Mouse (Mus musculus) lung, postnatal 0 days (tissue): Measurements from ENCODE around the gene Ensa. TPM values are rescaled to one million over a fixed set of nuclear protein-coding genes. Genes with fewer than 3 reads are reported as not detected.

Experiments used
- ATAC-seq: fragments of 200-750 bp; cut with Nextera tagmentation; 2 replicates; pipeline ENCODE4 v1.8.0; 2017; ENCODE audit warnings: moderate library complexity
- DNase-seq: peaks from one replicate; pipeline ENCODE4 v3.0.0-alpha.2; 2016; ENCODE audit warnings: low spot score
- H3K27ac ChIP-seq: fragments of 300-500 bp; sonication (generic); 2 replicates; pipeline ENCODE4 v1.5.1; 2014; ENCODE audit warnings: antibody characterized with exemption, mild to moderate bottlenecking, low read length, mixed read lengths
- H3K27me3 ChIP-seq: fragments of 300-500 bp; sonication (generic); replicated peaks from 2 replicates; pipeline ENCODE4 v1.6.1; 2014; ENCODE audit warnings: low read length, mixed read lengths; ENCODE audit not compliant: insufficient read depth
- H3K36me3 ChIP-seq: fragments of 300-500 bp; sonication (generic); 2 replicates; pipeline ENCODE4 v1.6.1; 2014; ENCODE audit warnings: low read length, mixed read lengths; ENCODE audit not compliant: insufficient read depth
- H3K4me1 ChIP-seq: fragments of 300-500 bp; sonication (generic); 2 replicates; pipeline ENCODE4 v1.6.1; 2014; ENCODE audit warnings: antibody characterized with exemption, low read depth, low read length, mixed read lengths; ENCODE audit not compliant: insufficient read depth
- H3K4me2 ChIP-seq: fragments of 300-500 bp; sonication (generic); replicated peaks from 2 replicates; pipeline ENCODE4 v1.6.1; 2014; ENCODE audit warnings: low read depth, mild to moderate bottlenecking, low read length, moderate library complexity, mixed read lengths
- H3K4me3 ChIP-seq: fragments of 300-500 bp; sonication (generic); 2 replicates; pipeline ENCODE4 v1.5.1; 2014; ENCODE audit warnings: low read depth, low read length
- H3K9ac ChIP-seq: fragments of 300-500 bp; sonication (generic); replicated peaks from 2 replicates; pipeline ENCODE4 v1.6.1; 2014; ENCODE audit warnings: low read depth, mild to moderate bottlenecking
- H3K9me3 ChIP-seq: fragments of 300-500 bp; sonication (generic); 2 replicates; pipeline ENCODE4 v1.6.1; 2016; ENCODE audit warnings: low read length, mixed read lengths
- CTCF ChIP-seq: IDR thresholded peaks from 2 replicates; pipeline ENCODE4 v1.5.1; 2016; ENCODE audit warnings: antibody characterized with exemption, mild to moderate bottlenecking
- EP300 ChIP-seq: IDR thresholded peaks from 2 replicates; pipeline ENCODE4 v1.6.1; 2016; ENCODE audit warnings: antibody characterized with exemption, mild to moderate bottlenecking, control low read depth
- WGBS: fragments of 180-500 bp; shearing (Covaris S2); extraction: QIAGEN DNeasy Blood & Tissue Kit; methylation state at CpG from one replicate; pipeline ENCODE4 v1.1.7; 2014; 5-methylcytosine and 5-hydroxymethylcytosine counted together
- polyA plus RNA-seq: library from polyadenylated mRNA; unstranded; fragments of >200 nt; fragmentation: Nextera tagmentation; extraction: Ambion mirVana; gene quantifications from 2 replicates; pipeline ENCODE4 v1.2.1, GENCODE M21; 2015

Gene Ensa
- polyA plus RNA-seq, 1 experiment from 2014 or later: 52.0 TPM

- no peak for DNase-seq
- H3K36me3 ChIP-seq: peaks cover 33% of the 10 kb centered on the region
Measured at GRCm38 (mm10) chr3:95627763-95628162, 3.0 kb downstream of the Ensa start.

GRCm38 (mm10) chr3:95629755-95630154, 5.0 kb downstream of the Ensa start:
- no peak overlapping the region for H3K4me2 ChIP-seq
- no peaks in the 10 kb centered on the region for H3K27me3 ChIP-seq
- no peak overlapping the region for H3K4me3 ChIP-seq
- 88% methylated on average over 4 of the region's 4 CpGs for WGBS
- H3K9me3 ChIP-seq: no peaks in the 10 kb centered on the region
- H3K27ac ChIP-seq: no peak overlapping the region
- no peak overlapping the region for H3K9ac ChIP-seq
- H3K4me1 ChIP-seq: peaks cover 6% of the 10 kb centered on the region; the same call in 1 of the 2 replicates
- ATAC-seq: no peak
- TF ChIP-seq CTCF (no peak), EP300 (no peak)
- no peak for DNase-seq
- peaks cover 41% of the 10 kb centered on the region for H3K36me3 ChIP-seq

More at GRCm38 (mm10) chr3:95627763-95628162, 3.0 kb downstream of the Ensa start:
- TF ChIP-seq CTCF (no peak), EP300 (no peak)
- Histone ChIP-seq H3K27ac (no peak overlapping the region), H3K27me3 (no peaks in the 10 kb centered on the region), H3K9ac (no peak overlapping the region), H3K4me2 (no peak overlapping the region), H3K4me3 (no peak overlapping the region), H3K9me3 (no peaks in the 10 kb centered on the region), H3K4me1 (peaks cover 6% of the 10 kb centered on the region; the same call in 1 of the 2 replicates)
- WGBS: 82% methylated on average over 5 of the region's 5 CpGs
- ATAC-seq: no peak

GRCm38 (mm10) chr3:95630856-95631255, 6.1 kb downstream of the Ensa start:
- ATAC-seq (no peak), DNase-seq (no peak)
- no peak overlapping the region for H3K4me3 ChIP-seq
- no peak for TF ChIP-seq EP300
- TF ChIP-seq CTCF: no peak
- H3K4me2 ChIP-seq: no peak overlapping the region
- WGBS: 65% methylated on average over 3 of the region's 3 CpGs
- H3K9me3 ChIP-seq: no peaks in the 10 kb centered on the region
- H3K4me1 ChIP-seq: peaks cover 2% of the 10 kb centered on the region; the same call in 1 of the 2 replicates
- H3K27me3 ChIP-seq: no peaks in the 10 kb centered on the region
- no peak overlapping the region for H3K27ac ChIP-seq
- H3K9ac ChIP-seq: no peak overlapping the region
- peaks cover 44% of the 10 kb centered on the region for H3K36me3 ChIP-seq

- TF ChIP-seq CTCF (no peak), EP300 (no peak)
- ATAC-seq (no peak), DNase-seq (no peak)
- WGBS: 53% methylated on average over 6 of the region's 6 CpGs
- H3K4me2 ChIP-seq: no peak overlapping the region
- no peak overlapping the region for H3K27ac ChIP-seq
- H3K9ac ChIP-seq: no peak overlapping the region
- peaks cover 44% of the 10 kb centered on the region for H3K36me3 ChIP-seq
- no peaks in the 10 kb centered on the region for H3K9me3 ChIP-seq
- no peaks in the 10 kb centered on the region for H3K27me3 ChIP-seq
- H3K4me3 ChIP-seq: no peak overlapping the region
- no peaks in the 10 kb centered on the region for H3K4me1 ChIP-seq
Measured at GRCm38 (mm10) chr3:95631304-95631703, 6.5 kb downstream of the Ensa start.

GRCm38 (mm10) chr3:95632648-95633588, 8.1 kb downstream of the Ensa start:
- H3K9ac ChIP-seq: no peak overlapping the region
- no peaks in the 10 kb centered on the region for H3K27me3 ChIP-seq
- TF ChIP-seq EP300 (peak; percentile 48; the same call in 1 of the 2 replicates), CTCF (peak; percentile 74)
- no peaks in the 10 kb centered on the region for H3K9me3 ChIP-seq
- no peak overlapping the region for H3K27ac ChIP-seq
- DNase-seq (peak; percentile 82), ATAC-seq (peak; percentile 68)
- no peaks in the 10 kb centered on the region for H3K4me1 ChIP-seq
- WGBS: 65% methylated on average over 12 of the region's 12 CpGs
- H3K4me2 ChIP-seq: no peak overlapping the region
- H3K36me3 ChIP-seq: peaks cover 37% of the 10 kb centered on the region
- H3K4me3 ChIP-seq: no peak overlapping the region

- 59% methylated on average over 4 of the region's 4 CpGs for WGBS
- peaks cover 21% of the 10 kb centered on the region for H3K36me3 ChIP-seq
- no peak for DNase-seq
Measured at GRCm38 (mm10) chr3:95635636-95636035, 10.8 kb downstream of the Ensa start.

More at GRCm38 (mm10) chr3:95635636-95636035, 10.8 kb downstream of the Ensa start:
- no peak overlapping the region for H3K4me3 ChIP-seq
- TF ChIP-seq EP300 (no peak), CTCF (no peak)
- H3K4me2 ChIP-seq: no peak overlapping the region
- no peaks in the 10 kb centered on the region for H3K27me3 ChIP-seq
- H3K9ac ChIP-seq: no peak overlapping the region
- no peaks in the 10 kb centered on the region for H3K4me1 ChIP-seq
- H3K27ac ChIP-seq: no peak overlapping the region
- no peaks in the 10 kb centered on the region for H3K9me3 ChIP-seq
- no peak for ATAC-seq
